Mouse (Mus musculus) heart, embryonic 12.5 days (tissue): ENCODE measurements around the gene Tmem242. TPM values are rescaled to one million over a fixed set of nuclear protein-coding genes. Genes with fewer than 3 reads are reported as not detected.

Experiments used
- ATAC-seq: fragments of 200-750 bp; cut with Nextera tagmentation; 2 replicates; pipeline ENCODE4 v1.8.0; 2017; ENCODE audit warnings: moderate TSS enrichment, moderate library complexity; ENCODE audit not compliant: insufficient number of reproducible peaks, low FRiP score
- H3K27ac ChIP-seq: fragments of 300-500 bp; sonication (generic); 2 replicates; pipeline ENCODE4 v1.5.1; 2016; ENCODE audit warnings: mild to moderate bottlenecking, moderate library complexity; ENCODE audit not compliant: poor library complexity, severe bottlenecking
- H3K27me3 ChIP-seq: fragments of 300-500 bp; sonication (generic); replicated peaks from 2 replicates; pipeline ENCODE4 v1.6.1; 2016; ENCODE audit warnings: mild to moderate bottlenecking, moderate library complexity
- H3K36me3 ChIP-seq: fragments of 300-500 bp; sonication (generic); 2 replicates; pipeline ENCODE4 v1.6.1; 2016; ENCODE audit warnings: mild to moderate bottlenecking, moderate library complexity
- H3K4me1 ChIP-seq: fragments of 300-500 bp; sonication (generic); replicated peaks from 2 replicates; pipeline ENCODE4 v1.6.1; 2016; ENCODE audit warnings: mild to moderate bottlenecking
- H3K4me2 ChIP-seq: fragments of 300-500 bp; sonication (generic); 2 replicates; pipeline ENCODE4 v1.6.1; 2016; ENCODE audit warnings: mild to moderate bottlenecking, moderate library complexity
- H3K4me3 ChIP-seq: fragments of 300-500 bp; sonication (generic); 2 replicates; pipeline ENCODE4 v1.5.1; 2016; ENCODE audit warnings: mild to moderate bottlenecking
- H3K9ac ChIP-seq: fragments of 300-500 bp; sonication (generic); 2 replicates; pipeline ENCODE4 v1.6.1; 2016; ENCODE audit warnings: mild to moderate bottlenecking, moderate library complexity
- H3K9me3 ChIP-seq: fragments of 300-500 bp; sonication (generic); replicated peaks from 2 replicates; pipeline ENCODE4 v1.6.1; 2016; ENCODE audit warnings: mild to moderate bottlenecking, moderate library complexity
- WGBS: fragments of 180-500 bp; shearing (Covaris S2); methylation state at CpG from one replicate; pipeline ENCODE4 v1.1.7; 2016; 5-methylcytosine and 5-hydroxymethylcytosine counted together
- polyA plus RNA-seq: library from polyadenylated mRNA; unstranded; fragments of >200 nt; fragmentation: Nextera tagmentation; extraction: Ambion mirVana; gene quantifications from 2 replicates; pipeline ENCODE4 v1.2.1, GENCODE M21; 2016

Gene Tmem242
- polyA plus RNA-seq, 1 experiment from 2014 or later: 111 TPM

DNA sequence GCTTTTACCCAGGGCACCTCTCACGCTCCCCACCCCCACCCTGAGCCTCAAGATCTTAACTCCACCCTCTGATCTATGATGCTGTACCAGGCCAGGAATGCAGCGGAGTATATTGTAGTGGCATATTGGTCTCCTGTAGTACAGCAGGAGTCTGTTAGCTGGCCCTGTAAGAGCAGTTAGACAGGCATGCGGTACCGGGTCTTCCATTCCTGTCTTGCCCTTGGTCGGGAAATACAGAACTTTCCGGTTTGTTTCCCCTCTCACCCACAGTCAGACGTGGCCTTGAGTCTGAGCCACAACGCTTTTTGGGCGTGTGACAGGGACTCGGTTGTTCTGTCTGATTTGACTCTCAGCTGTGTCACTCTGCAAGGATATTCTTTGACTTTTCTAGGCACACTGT lies 38.8 kb downstream of the Tmem242 start:
- Histone ChIP-seq H3K36me3 (no peaks in the 10 kb centered on the region), H3K9ac (no peak overlapping the region), H3K27me3 (peaks cover 28% of the 10 kb centered on the region), H3K4me2 (no peak overlapping the region), H3K9me3 (no peaks in the 10 kb centered on the region), H3K27ac (no peak overlapping the region), H3K4me1 (peaks cover 12% of the 10 kb centered on the region; the same call in 1 of the 2 replicates), H3K4me3 (no peak overlapping the region)
- ATAC-seq: no peak
- 86% methylated on average over 10 of the region's 10 CpGs for WGBS

DNA sequence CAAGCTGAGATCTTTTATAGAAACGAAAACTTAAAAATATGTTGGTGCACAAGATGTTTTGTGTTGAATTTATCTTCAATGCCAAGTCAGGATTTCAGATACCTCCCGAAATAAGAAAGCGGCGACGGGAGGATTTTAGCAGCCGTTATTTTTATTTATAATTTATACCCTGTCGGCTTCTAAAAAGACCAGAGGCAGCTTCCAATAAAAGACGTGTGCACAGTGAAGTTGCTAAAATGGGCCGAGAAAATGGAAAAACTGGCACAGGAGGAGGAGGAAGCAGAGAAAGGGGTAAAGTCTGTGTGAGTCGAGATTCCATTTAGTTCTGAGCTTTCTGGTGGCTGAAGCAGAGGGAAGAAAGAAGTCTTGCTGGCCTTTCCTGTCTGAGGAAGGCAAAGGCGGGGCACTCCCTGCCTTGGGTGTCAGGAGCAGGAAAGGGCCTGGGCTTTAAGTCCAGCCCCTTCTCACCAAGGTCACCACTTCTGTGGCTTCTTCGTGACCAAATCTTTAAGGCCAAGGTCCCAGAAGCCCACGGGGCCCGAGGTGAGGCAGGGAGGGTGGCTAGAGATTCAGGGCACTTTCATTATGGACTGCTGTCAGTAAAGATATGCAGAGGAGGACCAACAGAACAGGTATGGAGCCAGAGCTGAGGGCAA lies 39.5 kb downstream of the Tmem242 start:
- Histone ChIP-seq H3K4me1 (peaks cover 12% of the 10 kb centered on the region; the same call in 1 of the 2 replicates), H3K4me2 (no peak overlapping the region), H3K4me3 (no peak overlapping the region), H3K36me3 (no peaks in the 10 kb centered on the region), H3K9ac (no peak overlapping the region), H3K9me3 (no peaks in the 10 kb centered on the region), H3K27ac (no peak overlapping the region), H3K27me3 (peaks cover 30% of the 10 kb centered on the region)
- WGBS: 66% methylated on average over 14 of the region's 14 CpGs
- ATAC-seq: no peak

DNA sequence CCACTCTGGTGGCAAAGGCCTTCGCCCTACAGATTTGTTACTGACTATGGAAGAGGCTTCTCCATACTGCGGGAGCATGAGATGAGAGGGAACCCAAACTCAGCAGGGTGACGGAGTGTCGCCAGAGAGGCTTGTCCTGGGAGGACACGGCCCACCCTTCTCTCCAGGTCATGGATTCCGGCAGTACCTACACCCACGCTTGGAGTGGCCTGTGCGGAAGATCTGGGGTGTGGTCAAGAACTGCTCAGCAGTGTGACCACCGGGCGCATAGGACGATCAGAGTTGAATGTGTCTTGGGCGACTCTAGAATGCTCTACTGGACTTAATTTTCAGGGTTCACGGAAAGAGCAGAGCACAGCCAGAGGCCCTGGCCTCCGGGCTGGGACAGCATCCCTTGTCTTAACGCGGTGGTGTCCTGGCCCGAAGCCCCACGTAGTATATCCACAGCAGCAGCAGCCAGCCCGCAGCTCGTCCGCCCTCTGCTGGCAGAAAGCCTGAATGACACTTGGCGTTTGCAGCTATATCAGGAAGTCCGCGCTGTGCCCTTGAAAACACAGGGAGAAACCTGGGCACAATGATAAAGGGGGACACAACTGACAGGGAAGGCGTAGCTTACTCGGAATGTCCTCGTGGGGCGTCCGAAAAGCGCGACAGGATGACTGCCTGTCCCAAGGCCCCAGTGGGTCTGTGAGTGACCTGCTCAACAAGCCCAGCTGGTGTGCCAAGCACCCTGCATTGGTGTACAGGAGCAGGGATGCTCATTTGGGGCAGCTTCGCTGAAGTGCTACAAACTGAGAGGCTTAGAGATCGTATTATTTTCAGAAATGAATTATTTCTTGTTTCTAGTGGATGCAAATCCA lies 42.7 kb downstream of the Tmem242 start:
- Histone ChIP-seq H3K4me1 (peaks cover 4% of the 10 kb centered on the region; the same call in 1 of the 2 replicates), H3K9me3 (peaks cover 6% of the 10 kb centered on the region), H3K4me2 (peak overlapping the region; percentile 39), H3K27ac (no peak overlapping the region), H3K27me3 (peaks cover 5% of the 10 kb centered on the region; the same call in 1 of the 2 replicates), H3K36me3 (no peaks in the 10 kb centered on the region), H3K4me3 (no peak overlapping the region), H3K9ac (peak overlapping the region; percentile 46; the same call in 1 of the 2 replicates)
- peak; percentile 66 for ATAC-seq
- WGBS: 28% methylated on average over 33 of the region's 33 CpGs

DNA sequence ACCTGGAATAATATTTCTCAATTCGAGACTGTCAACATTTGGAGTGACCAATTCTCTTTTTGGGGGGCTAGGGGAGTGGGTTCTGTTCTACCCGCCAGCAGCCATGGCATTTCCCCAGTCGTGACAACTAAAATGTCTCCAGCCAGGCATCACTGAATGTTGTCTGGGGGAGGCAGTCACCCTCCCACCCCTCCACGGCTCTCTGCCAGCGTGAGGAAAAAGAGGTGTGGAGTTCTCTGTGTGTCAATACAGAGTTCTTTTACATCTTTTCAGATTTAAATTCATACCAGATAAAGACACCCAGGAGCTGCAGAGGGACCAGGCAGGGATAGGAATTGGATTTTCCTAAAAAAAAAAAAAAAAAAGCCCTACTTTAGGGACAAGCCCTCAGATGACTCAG lies 43.8 kb downstream of the Tmem242 start:
- peaks cover 5% of the 10 kb centered on the region; the same call in 1 of the 2 replicates for H3K27me3 ChIP-seq

DNA sequence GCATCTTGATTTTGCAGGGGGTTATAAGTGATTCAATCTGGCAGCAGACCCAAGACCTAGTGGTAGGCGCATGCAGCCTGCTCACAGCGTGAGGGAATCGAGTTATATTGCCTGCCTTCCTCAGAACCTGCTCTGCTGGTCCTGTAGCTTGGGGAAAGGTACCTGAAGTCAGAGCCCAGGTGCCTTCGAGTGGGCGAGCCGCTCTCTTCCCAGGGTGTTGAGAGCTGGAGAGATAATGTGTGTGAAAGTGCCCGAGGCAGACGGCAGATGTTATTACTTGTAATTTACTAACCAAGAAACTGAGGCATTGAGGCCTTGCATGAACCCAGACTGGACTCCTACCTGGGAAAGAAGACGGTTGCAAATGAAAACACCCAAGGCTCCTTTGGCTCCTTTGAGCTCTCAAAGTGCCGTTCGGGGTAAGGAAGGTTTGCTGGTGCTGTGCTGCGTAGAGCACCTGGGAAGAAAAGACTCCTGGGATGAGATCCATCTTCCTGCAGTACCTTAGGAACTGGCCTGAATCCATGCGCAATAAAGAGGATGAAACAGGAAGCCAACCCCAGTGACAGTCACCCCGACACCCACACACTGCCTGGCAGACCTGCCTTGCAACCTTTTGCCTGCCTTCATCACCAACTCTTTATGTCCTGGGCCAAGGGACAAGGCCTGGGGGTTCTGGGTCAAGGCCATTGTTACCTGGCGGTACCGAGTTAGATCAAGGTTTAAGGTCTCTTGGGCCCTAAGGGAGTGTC lies 44.4 kb downstream of the Tmem242 start:
- WGBS: 79% methylated on average over 16 of the region's 16 CpGs
- Histone ChIP-seq H3K4me3 (no peak overlapping the region), H3K27me3 (peaks cover 5% of the 10 kb centered on the region; the same call in 1 of the 2 replicates)

More for the DNA sequence above, 43.8 kb downstream of the Tmem242 start:
- H3K4me1 ChIP-seq: peaks cover 4% of the 10 kb centered on the region; the same call in 1 of the 2 replicates
- H3K4me2 ChIP-seq: no peak overlapping the region
- no peak for ATAC-seq
- H3K9ac ChIP-seq: no peak overlapping the region
- H3K4me3 ChIP-seq: no peak overlapping the region
- H3K27ac ChIP-seq: no peak overlapping the region
- H3K9me3 ChIP-seq: peaks cover 6% of the 10 kb centered on the region
- 71% methylated on average over 5 of the region's 5 CpGs for WGBS
- H3K36me3 ChIP-seq: no peaks in the 10 kb centered on the region

DNA sequence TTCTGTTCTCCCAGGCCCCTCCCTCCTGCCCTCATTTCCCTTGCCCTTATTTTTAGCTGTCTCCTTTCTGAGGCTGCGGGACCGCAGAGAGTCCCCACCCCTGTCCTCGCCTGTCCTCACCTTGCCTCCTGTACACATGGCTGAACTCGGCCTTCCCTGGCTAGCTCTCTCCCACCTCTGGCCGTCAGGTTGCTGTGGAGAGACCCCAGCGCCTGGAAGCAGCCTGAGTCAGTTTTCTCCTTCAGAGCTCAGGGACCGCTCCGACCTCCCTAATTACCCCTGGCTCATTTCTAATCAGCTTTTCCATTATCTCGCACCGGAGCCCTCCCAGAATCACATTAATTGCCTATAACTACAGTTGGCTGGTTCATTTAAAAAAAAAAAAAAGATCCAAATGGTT lies 49.4 kb downstream of the Tmem242 start:
- Histone ChIP-seq H3K27me3 (no peaks in the 10 kb centered on the region; the same call in none of the 2 replicates), H3K27ac (no peak overlapping the region), H3K4me1 (peaks cover 6% of the 10 kb centered on the region; the same call in 1 of the 2 replicates), H3K36me3 (no peaks in the 10 kb centered on the region), H3K4me3 (no peak overlapping the region), H3K4me2 (no peak overlapping the region), H3K9ac (no peak overlapping the region), H3K9me3 (peaks cover 6% of the 10 kb centered on the region)
- 49% methylated on average over 10 of the region's 10 CpGs for WGBS
- no peak for ATAC-seq

More for the DNA sequence above, 44.4 kb downstream of the Tmem242 start:
- H3K4me1 ChIP-seq: peaks cover 5% of the 10 kb centered on the region
- ATAC-seq: no peak
- H3K27ac ChIP-seq: no peak overlapping the region
- H3K4me2 ChIP-seq: no peak overlapping the region
- no peak overlapping the region for H3K9ac ChIP-seq
- peaks cover 6% of the 10 kb centered on the region for H3K9me3 ChIP-seq
- H3K36me3 ChIP-seq: no peaks in the 10 kb centered on the region

DNA sequence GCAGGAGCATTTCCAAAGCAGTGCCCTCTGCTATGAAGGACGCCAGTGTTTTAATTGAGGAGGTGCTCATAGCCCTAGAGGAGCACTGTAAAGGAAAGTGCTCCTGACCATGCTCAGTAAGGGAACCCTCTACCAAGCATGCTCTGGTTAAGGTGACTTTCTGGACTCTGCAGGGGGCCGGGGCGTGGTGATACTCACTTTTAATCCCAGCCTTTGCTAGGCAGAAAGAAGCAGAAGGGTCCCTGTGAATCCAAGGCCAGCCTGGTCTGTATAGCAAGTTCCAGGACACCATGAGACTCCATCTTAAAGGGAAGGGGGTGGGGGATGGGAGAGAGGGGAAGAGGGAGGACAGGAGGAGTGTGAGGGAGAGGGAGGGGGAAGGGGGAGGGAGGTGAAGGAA lies 51.7 kb downstream of the Tmem242 start:
- WGBS: 64% methylated on average over 3 of the region's 3 CpGs
- ATAC-seq: no peak
- Histone ChIP-seq H3K4me2 (no peak overlapping the region), H3K9me3 (peaks cover 5% of the 10 kb centered on the region), H3K9ac (no peak overlapping the region), H3K27ac (no peak overlapping the region), H3K4me3 (no peak overlapping the region), H3K4me1 (peaks cover 6% of the 10 kb centered on the region; the same call in 1 of the 2 replicates), H3K36me3 (no peaks in the 10 kb centered on the region), H3K27me3 (no peaks in the 10 kb centered on the region; the same call in 1 of the 2 replicates)

DNA sequence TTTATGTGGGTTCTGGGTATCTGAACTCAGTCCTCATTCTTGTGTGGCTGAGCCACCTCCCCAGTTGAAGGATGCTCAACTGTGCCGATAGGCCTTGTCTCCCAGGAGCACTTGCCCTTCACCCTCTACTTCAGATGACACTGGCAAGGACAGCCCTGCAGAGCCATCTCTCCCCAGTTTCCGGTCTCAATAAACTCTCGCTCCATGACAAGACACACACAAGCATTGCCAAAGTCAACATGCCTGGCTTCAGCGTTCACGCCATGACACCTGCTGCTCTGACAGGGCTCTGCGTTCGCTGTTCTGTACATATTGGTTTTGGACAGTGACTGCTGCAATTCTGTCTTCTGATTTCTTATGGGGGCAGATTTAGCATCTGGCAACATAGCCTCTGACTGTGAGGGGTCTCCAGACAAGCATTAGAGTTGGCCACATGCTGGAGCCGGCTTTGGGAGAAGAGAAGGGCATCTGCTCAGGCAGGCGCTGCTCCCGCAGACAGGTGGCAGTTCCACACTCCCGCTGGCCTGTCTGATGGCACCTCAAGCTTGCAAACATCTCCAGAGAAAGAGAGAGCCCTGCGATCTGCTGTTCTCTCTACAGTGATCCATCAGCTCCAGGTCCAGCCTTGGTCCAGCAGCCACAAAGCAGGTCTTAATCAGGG lies 53.0 kb downstream of the Tmem242 start:
- Histone ChIP-seq H3K9ac (no peak overlapping the region), H3K27me3 (no peaks in the 10 kb centered on the region; the same call in 1 of the 2 replicates), H3K9me3 (no peaks in the 10 kb centered on the region), H3K4me2 (no peak overlapping the region), H3K36me3 (no peaks in the 10 kb centered on the region), H3K4me3 (no peak overlapping the region), H3K4me1 (peaks cover 6% of the 10 kb centered on the region; the same call in 1 of the 2 replicates), H3K27ac (no peak overlapping the region)
- 79% methylated on average over 12 of the region's 12 CpGs for WGBS
- no peak for ATAC-seq

DNA sequence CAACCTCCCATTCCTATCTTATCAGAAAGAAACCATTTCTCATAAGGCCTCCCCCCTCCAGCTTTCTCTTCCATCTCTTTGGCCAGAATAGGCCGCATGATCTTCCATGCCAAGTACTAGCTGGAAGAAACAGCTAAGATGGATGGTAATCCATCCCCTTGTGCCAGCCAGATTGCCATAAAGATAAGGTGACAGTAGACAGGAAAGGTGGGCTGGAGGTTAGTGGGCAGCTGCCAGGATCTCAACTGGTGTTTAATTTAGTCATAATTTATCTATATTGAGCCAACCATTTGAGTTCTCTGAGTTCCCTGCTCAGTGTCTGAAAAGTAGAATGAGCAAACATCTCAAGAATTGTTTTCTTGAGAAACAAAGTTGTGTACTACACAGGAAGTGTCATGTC lies 54.4 kb downstream of the Tmem242 start:
- Histone ChIP-seq H3K9ac (no peak overlapping the region), H3K4me1 (peaks cover 5% of the 10 kb centered on the region; the same call in 1 of the 2 replicates), H3K36me3 (no peaks in the 10 kb centered on the region), H3K4me3 (no peak overlapping the region), H3K9me3 (no peaks in the 10 kb centered on the region), H3K27me3 (no peaks in the 10 kb centered on the region; the same call in 1 of the 2 replicates), H3K27ac (no peak overlapping the region), H3K4me2 (no peak overlapping the region)
- ATAC-seq: no peak
- WGBS: 81% methylated on average over 1 of the region's 1 CpGs

DNA sequence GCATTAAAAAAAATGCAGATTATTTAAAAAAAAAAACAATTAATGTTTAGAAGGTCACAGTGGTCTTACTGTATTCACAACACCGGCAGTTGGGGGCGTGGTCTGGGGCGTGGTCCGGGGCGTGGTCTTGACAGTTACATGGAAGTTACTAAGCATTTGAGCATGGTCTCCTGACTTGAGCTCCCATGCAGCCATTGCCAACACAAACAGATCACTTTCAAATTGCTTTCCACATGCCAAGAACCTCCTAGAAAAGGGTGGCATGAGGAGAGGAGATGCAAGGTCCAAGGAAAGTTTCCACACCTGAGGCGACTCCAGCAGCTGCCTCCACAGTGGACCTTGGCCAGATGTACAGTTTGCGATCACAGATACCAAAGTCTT lies 62.1 kb downstream of the Tmem242 start:
- H3K27me3 ChIP-seq: 0 out of 2 replicates have a peak, but pooled peaks cover 4% of the 10 kb centered on the region
- ATAC-seq: no peak
- no peak overlapping the region for H3K4me3 ChIP-seq
- H3K4me1 ChIP-seq: peaks cover 4% of the 10 kb centered on the region
- no peak overlapping the region for H3K9ac ChIP-seq
- H3K27ac ChIP-seq: no peak overlapping the region
- WGBS: 32% methylated on average over 7 of the region's 7 CpGs
- H3K4me2 ChIP-seq: no peak overlapping the region
- H3K9me3 ChIP-seq: no peaks in the 10 kb centered on the region
- H3K36me3 ChIP-seq: no peaks in the 10 kb centered on the region
